Mouse (Mus musculus): ENCODE measurements at regions not wholly inside any gene's neighbourhood (a gene's known extent, or its start where the extent isn't known, plus 50 kb on each side); places are given as distances from the start of the nearest gene placed in this dataset.

- no peak for TF ChIP-seq CTCF (IDR thresholded peaks at IDR 0.05; ENCODE audit: extremely low read depth, insufficient read depth, low read length)
- TF ChIP-seq POLR2A (IDR thresholded peaks at IDR 0.05; ENCODE audit: extremely low read depth, insufficient read depth, low read length): no peak
These were observed 180.3 kb upstream of the Dnajc24 start for GRCm38 (mm10) chr2:106183651-106184050.

Measured in cortical plate, adult 2 months (tissue).